Mouse (Mus musculus): ENCODE data around the gene Rxfp2. TPM values are rescaled to one million over a fixed set of nuclear protein-coding genes. Genes with fewer than 3 reads are reported as not detected.
A peak's percentile ranks its signal among the peaks of the same experiment; 100 is the strongest.

The Rxfp2 gene
- polyA plus RNA-seq, 1 experiment from 2014 or later, result 0.43 TPM

DNA sequence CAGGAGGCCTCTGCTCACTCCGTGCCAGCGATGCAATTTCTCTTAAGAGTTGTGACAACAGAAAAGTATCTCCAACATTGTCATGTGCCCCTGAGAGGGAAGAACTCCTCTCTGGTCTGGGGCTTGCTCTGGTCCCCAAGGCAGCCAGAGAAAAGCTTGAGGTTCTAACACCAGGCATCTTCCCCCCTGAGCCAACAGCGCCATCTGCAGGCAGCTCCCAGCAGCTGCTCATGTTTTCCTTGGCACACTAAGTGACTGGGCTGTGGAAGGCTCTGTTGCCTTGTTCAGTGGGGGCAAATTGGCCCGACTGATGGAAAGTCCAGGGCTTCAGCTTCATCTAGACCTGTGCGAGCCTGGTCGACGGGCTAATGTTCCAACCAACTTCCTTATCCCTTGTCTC is 31.5 kb downstream of the Rxfp2 start:
- ATAC-seq, result no peak
- no peaks in the 10 kb centered on the region for H3K27me3 ChIP-seq
- H3K36me3 ChIP-seq, result no peaks in the 10 kb centered on the region
- 65% methylated on average over 7 of the region's 7 CpGs for WGBS
- H3K4me2 ChIP-seq (replicated peaks), result no peak overlapping the region
- no peaks in the 10 kb centered on the region for H3K4me1 ChIP-seq (replicated peaks)
- no peak overlapping the region for H3K27ac ChIP-seq
- no peaks in the 10 kb centered on the region for H3K9me3 ChIP-seq
- no peak overlapping the region for H3K9ac ChIP-seq (replicated peaks)
- no peak overlapping the region for H3K4me3 ChIP-seq (replicated peaks)

DNA sequence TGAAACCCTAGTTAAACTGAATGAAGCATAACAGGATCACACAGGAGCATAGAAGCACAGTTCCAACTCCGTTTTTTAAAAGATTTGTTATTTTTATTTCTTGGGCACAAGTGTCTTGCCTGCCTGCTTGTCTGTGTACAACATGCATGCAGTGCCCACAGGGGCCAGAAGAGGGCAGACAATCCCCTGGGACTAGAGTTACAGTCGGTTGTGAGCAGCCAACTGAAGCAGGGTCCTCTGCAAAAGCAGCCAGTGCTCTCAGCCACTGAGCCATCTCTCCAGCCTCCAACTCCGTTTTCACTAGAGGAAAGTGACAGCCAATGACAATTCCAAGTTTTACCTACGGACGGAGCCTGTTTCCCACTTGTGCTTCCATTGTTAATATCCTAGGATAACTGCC is 33.4 kb downstream of the Rxfp2 start:
- Histone ChIP-seq H3K4me2 (replicated peaks) (no peak overlapping the region), H3K4me1 (replicated peaks) (no peaks in the 10 kb centered on the region), H3K36me3 (no peaks in the 10 kb centered on the region), H3K27ac (no peak overlapping the region), H3K27me3 (no peaks in the 10 kb centered on the region), H3K4me3 (replicated peaks) (no peak overlapping the region), H3K9me3 (no peaks in the 10 kb centered on the region), H3K9ac (replicated peaks) (no peak overlapping the region)
- WGBS, result 61% methylated on average over 5 of the region's 5 CpGs
- ATAC-seq, result no peak

DNA sequence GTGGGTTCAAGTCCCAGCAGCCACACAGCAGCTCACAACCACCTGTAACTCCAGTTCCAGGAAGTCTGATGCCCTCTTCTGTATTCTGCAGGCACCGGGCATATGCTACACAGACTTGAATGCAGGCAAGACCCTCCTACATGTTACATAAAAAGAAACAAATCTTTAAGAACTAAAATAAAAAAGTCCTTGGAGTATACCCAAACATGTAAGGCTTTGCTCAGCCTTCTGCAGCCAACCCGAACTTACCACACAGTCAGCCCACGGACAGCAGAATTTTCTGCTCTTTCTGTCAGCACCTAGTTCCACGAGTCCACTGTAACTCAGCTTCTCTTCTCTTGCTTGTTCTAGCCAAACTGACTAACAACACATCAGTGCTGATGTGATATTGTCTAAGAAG is 34.8 kb downstream of the Rxfp2 start:
- no peak overlapping the region for H3K4me2 ChIP-seq (replicated peaks)
- H3K27ac ChIP-seq, result no peak overlapping the region
- no peaks in the 10 kb centered on the region for H3K27me3 ChIP-seq
- H3K4me3 ChIP-seq (replicated peaks), result no peak overlapping the region
- ATAC-seq, result no peak
- 93% methylated on average over 4 of the region's 4 CpGs for WGBS
- H3K36me3 ChIP-seq, result no peaks in the 10 kb centered on the region
- H3K4me1 ChIP-seq (replicated peaks), result no peaks in the 10 kb centered on the region
- H3K9ac ChIP-seq (replicated peaks), result no peak overlapping the region
- no peaks in the 10 kb centered on the region for H3K9me3 ChIP-seq

DNA sequence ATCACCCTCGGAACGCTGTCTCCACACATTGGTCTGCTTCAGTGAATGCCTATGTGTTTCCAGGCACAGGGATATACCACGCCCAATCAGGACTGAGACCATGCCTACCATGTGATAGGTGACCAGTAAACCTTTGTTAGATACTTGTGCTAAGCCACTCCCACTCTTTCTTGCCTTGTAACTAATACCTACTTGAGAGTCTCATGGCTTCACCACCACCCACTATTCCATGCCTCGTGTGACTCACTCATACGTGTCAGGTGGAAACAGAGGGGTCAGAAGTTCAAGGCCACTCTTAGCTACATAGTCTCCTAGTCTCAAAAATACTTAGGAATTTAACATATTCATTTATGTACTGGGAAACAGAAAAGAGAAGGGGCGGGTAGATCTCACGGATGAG is 35.5 kb downstream of the Rxfp2 start:
- H3K4me1 ChIP-seq (replicated peaks), result no peaks in the 10 kb centered on the region
- WGBS, result 89% methylated on average over 7 of the region's 7 CpGs
- no peak overlapping the region for H3K9ac ChIP-seq (replicated peaks)
- H3K27me3 ChIP-seq, result no peaks in the 10 kb centered on the region
- ATAC-seq, result no peak
- H3K4me3 ChIP-seq (replicated peaks), result no peak overlapping the region
- H3K36me3 ChIP-seq, result no peaks in the 10 kb centered on the region
- H3K27ac ChIP-seq, result no peak overlapping the region
- no peaks in the 10 kb centered on the region for H3K9me3 ChIP-seq
- no peak overlapping the region for H3K4me2 ChIP-seq (replicated peaks)

DNA sequence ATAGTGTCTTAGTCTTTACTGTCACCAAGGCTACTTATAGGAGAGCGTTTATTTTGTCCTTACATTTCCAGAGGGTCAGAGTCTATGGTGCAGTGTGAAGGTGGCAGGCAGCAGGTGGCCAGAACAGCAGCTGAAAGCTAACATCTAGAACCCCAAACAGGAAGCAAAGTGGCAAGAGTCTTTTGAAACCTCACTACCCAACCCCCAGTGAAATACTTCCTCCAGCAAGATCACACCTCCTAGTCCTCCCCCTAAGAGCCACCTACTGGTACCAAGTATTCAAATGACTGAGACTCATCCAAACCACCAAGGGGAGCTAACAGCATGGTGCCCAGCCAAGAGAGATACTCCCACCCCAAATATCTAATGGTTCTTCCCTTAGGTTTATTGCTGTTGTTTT is 36.8 kb downstream of the Rxfp2 start:
- Histone ChIP-seq H3K4me1 (replicated peaks) (no peaks in the 10 kb centered on the region), H3K9ac (replicated peaks) (no peak overlapping the region), H3K27ac (no peak overlapping the region), H3K36me3 (no peaks in the 10 kb centered on the region), H3K4me3 (replicated peaks) (no peak overlapping the region), H3K9me3 (no peaks in the 10 kb centered on the region), H3K4me2 (replicated peaks) (no peak overlapping the region), H3K27me3 (no peaks in the 10 kb centered on the region)
- no peak for ATAC-seq
- WGBS, result 97% methylated on average over 1 of the region's 1 CpGs

DNA sequence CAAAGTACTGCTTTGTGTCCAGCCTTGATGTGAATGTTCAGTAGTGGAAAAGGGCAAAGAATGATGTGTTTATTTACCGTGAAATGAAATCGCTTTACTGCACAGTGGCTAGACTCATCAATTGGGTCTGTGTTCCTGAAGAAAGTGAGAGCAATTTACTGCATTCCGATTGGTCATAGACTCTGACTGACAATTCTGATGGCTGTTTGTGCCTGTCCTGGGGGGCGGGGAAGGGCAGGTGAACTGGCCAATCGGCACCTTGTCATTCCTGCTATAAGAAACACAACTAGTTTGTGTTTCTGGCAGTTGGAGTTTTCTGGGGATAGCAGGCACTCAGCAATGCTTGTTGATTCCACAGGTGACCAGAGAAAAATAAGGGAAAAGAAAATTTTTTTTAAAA is 37.6 kb downstream of the Rxfp2 start:
- H3K4me3 ChIP-seq (replicated peaks), result no peak overlapping the region
- no peaks in the 10 kb centered on the region for H3K36me3 ChIP-seq
- no peaks in the 10 kb centered on the region for H3K9me3 ChIP-seq
- no peak overlapping the region for H3K4me2 ChIP-seq (replicated peaks)
- no peak overlapping the region for H3K27ac ChIP-seq
- no peaks in the 10 kb centered on the region for H3K27me3 ChIP-seq
- no peak overlapping the region for H3K9ac ChIP-seq (replicated peaks)
- 71% methylated on average over 5 of the region's 5 CpGs for WGBS
- no peak for ATAC-seq
- no peaks in the 10 kb centered on the region for H3K4me1 ChIP-seq (replicated peaks)

DNA sequence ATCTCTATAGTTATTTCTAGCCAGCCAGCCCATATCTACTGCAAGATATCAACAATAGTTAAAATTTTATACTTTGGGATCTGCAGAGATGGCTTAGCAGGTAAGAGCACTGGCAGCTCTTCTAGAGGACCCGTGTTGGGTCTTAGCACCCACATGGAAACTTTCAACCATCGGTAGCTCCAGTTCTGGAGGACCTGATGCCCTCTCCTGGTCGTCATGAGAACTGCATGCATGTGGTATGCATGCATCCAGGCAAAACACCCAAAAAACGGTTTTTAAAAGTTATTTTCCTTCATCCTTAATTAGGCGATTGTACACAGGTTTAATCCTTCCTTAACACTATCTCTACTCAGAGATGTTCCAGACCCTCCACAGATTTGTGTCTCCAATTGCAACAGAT is 40.4 kb downstream of the Rxfp2 start:
- Histone ChIP-seq H3K4me3 (replicated peaks) (no peak overlapping the region), H3K4me1 (replicated peaks) (no peaks in the 10 kb centered on the region), H3K27ac (no peak overlapping the region), H3K36me3 (no peaks in the 10 kb centered on the region), H3K4me2 (replicated peaks) (no peak overlapping the region), H3K27me3 (no peaks in the 10 kb centered on the region), H3K9ac (replicated peaks) (no peak overlapping the region), H3K9me3 (no peaks in the 10 kb centered on the region)
- 83% methylated on average over 5 of the region's 5 CpGs for WGBS
- ATAC-seq, result no peak

DNA sequence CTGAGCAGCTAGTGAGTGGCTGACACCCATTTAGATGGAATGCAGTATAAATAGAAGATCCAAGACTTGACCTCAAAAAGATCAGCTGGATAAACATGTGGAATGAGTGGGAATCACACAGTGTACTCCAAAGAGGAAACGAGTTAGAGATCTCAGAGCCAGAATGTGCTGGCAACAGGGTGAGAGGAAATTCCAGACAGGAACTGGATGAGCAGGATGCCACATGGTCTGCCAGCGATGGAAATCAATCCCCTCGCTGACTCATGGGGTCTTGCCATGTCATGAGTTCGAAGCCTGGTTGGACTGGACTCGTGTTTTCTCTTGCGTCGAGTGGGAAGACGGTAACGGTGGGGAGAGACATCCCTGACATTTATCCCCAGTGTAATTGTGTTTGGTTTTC is 41.0 kb downstream of the Rxfp2 start:
- no peak overlapping the region for H3K4me2 ChIP-seq (replicated peaks)
- H3K9me3 ChIP-seq, result no peaks in the 10 kb centered on the region
- H3K9ac ChIP-seq (replicated peaks), result no peak overlapping the region
- no peaks in the 10 kb centered on the region for H3K36me3 ChIP-seq
- ATAC-seq, result no peak
- no peak overlapping the region for H3K4me3 ChIP-seq (replicated peaks)
- peaks cover 3% of the 10 kb centered on the region for H3K4me1 ChIP-seq (replicated peaks)
- no peaks in the 10 kb centered on the region for H3K27me3 ChIP-seq
- H3K27ac ChIP-seq, result no peak overlapping the region
- 96% methylated on average over 9 of the region's 9 CpGs for WGBS

DNA sequence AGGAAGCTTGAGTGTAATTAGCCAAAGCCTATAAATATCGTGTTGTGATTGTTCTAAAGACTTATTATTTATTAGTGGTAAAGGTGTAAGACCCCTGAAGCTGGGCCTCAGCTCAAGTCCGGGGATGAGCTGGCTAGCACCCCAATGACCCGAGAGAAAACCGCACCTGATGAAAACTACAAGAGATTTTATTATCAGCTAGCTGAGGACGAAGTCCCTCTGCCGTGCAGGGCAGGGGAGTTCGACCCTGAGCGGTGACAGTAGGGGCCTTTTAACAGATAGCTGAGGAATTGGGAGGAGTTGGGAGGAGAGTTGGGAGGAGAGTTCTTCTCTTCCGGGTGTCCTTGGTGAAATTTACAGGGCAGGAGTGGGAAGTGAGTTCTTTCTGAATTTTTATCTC is 42.6 kb downstream of the Rxfp2 start:
- no peak overlapping the region for H3K27ac ChIP-seq
- H3K36me3 ChIP-seq, result no peaks in the 10 kb centered on the region
- WGBS, result 90% methylated on average over 9 of the region's 9 CpGs
- H3K4me1 ChIP-seq (replicated peaks), result peaks cover 7% of the 10 kb centered on the region
- H3K27me3 ChIP-seq, result no peaks in the 10 kb centered on the region
- no peak overlapping the region for H3K4me3 ChIP-seq (replicated peaks)
- no peak for ATAC-seq
- no peak overlapping the region for H3K4me2 ChIP-seq (replicated peaks)
- H3K9ac ChIP-seq (replicated peaks), result no peak overlapping the region
- H3K9me3 ChIP-seq, result no peaks in the 10 kb centered on the region

DNA sequence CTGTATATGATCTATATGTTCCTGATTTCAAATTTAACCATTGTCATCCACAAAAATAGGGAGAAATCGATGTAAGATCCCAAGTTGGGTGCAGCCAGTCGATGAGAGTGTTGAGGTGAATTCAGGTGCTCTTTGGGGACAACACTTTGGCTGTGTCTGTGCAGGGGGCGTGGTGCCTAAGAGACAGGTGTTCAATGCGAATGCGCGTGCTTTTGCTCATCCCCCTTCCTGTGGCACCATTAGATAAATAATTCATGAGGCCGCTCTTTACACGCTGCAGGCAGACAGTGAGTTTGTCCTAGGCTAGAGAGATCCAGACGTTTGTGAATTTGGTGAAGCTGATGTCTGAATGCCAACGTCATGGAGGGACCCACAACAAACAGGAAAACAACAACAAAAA is 45.8 kb downstream of the Rxfp2 start:
- no peaks in the 10 kb centered on the region for H3K27me3 ChIP-seq
- ATAC-seq, result no peak
- 53% methylated on average over 10 of the region's 10 CpGs for WGBS

DNA sequence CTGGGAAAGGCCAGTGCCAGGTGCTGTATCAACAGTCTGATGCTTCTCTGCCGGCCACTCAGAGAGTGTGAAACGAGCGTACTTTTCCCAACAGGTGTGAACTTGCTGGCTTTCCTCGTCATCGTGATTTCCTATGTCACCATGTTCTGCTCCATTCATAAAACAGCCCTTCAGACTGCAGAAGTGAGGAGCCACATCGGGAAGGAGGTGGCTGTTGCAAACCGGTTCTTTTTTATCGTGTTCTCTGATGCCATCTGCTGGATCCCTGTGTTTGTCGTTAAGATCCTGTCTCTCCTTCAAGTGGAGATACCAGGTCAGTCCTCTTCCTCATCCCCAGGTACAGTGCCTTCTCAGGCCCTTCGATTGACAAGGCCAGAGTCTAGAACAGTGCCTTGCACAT is 51.6 kb downstream of the Rxfp2 start:
- H3K4me2 ChIP-seq (replicated peaks), result peak overlapping the region; percentile 26; the same call in 1 of the 2 replicates
- no peak overlapping the region for H3K4me3 ChIP-seq (replicated peaks)
- H3K4me1 ChIP-seq (replicated peaks), result no peaks in the 10 kb centered on the region
- no peak overlapping the region for H3K27ac ChIP-seq
- H3K9me3 ChIP-seq, result no peaks in the 10 kb centered on the region
- WGBS, result 21% methylated on average over 10 of the region's 10 CpGs
- no peaks in the 10 kb centered on the region for H3K27me3 ChIP-seq
- no peak overlapping the region for H3K9ac ChIP-seq (replicated peaks)
- no peaks in the 10 kb centered on the region for H3K36me3 ChIP-seq
- ATAC-seq, result no peak

More for the DNA sequence above, 45.8 kb downstream of the Rxfp2 start:
- H3K4me1 ChIP-seq (replicated peaks), result peaks cover 7% of the 10 kb centered on the region
- no peak overlapping the region for H3K27ac ChIP-seq
- no peak overlapping the region for H3K4me3 ChIP-seq (replicated peaks)
- H3K9me3 ChIP-seq, result no peaks in the 10 kb centered on the region
- H3K4me2 ChIP-seq (replicated peaks), result no peak overlapping the region
- H3K36me3 ChIP-seq, result no peaks in the 10 kb centered on the region
- no peak overlapping the region for H3K9ac ChIP-seq (replicated peaks)

DNA sequence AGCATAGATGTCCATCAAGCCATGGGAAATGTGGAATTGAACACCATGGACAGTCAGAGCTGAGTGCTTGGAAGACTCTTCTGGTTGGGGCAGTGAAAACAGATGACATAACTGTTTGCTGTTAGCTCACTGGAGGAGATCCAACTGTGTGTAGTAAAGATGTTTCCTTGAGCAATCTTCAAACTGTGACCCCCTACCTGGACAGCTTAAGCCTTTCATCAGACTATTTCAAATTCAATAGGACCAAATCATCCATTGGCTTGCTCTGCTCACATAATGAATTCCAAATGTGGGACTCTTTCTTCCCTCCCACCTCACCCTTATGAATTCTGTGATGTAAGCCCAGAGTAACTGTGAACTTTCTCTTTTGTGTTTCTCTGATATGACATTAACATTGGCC is 53.3 kb downstream of the Rxfp2 start:
- Histone ChIP-seq H3K9me3 (no peaks in the 10 kb centered on the region), H3K4me1 (replicated peaks) (no peaks in the 10 kb centered on the region), H3K36me3 (no peaks in the 10 kb centered on the region), H3K27ac (no peak overlapping the region), H3K4me3 (replicated peaks) (no peak overlapping the region), H3K9ac (replicated peaks) (no peak overlapping the region), H3K27me3 (no peaks in the 10 kb centered on the region), H3K4me2 (replicated peaks) (no peak overlapping the region)
- no peak for ATAC-seq

DNA sequence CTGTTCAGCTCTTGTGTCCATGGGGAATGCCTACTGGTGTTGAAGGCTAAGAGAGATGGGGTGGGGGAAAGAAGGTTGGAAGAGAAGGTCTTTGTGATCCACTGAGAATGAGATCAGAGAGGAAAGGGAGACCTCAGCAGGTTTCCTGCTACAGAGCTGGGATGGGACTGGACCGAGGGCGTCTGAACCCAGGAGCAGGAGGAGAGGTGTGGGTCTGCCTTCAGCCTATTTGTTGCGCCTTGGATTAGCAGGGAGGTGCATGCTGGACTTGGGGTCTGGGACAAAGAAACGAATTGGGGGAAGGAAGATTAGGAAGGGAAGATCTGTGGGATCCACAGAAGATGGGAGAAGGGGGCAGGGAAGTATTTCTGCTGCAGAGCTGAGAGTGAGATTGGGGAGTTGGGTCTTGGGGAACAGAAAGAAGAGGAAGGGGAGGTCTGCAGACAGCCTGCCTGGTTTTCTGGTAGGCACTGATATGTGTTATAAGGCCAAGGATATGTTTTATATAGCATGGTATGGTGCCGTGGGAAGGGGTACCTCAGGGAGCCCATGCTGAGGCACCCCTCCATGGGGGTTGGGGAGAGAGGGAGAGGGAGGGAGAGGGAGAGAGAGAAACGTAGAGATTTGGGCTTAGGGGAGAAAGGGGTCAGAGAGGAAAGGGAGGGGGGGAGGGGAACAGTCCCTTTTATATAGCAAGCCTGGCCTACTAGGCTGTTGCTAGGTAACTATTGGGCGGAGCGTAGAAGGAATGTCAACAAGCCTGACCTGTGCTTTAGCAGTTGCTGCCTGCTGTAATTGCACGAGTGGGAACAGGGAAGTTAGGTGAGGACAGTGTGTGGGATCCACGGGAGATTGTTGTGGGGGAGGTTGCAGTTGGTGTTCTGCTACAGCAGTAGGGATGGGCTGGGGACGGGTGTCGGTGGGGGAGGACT is 61.7 kb downstream of the Rxfp2 start:
- H3K9ac ChIP-seq (replicated peaks), result no peak overlapping the region
- peaks cover 12% of the 10 kb centered on the region for H3K4me1 ChIP-seq (replicated peaks)
- no peaks in the 10 kb centered on the region for H3K27me3 ChIP-seq
- H3K27ac ChIP-seq, result no peak overlapping the region
- H3K4me2 ChIP-seq (replicated peaks), result peak overlapping the region; percentile 39
- WGBS, result 10% methylated on average over 12 of the region's 12 CpGs
- H3K36me3 ChIP-seq, result no peaks in the 10 kb centered on the region
- peak; percentile 96 for ATAC-seq
- H3K4me3 ChIP-seq (replicated peaks), result no peak overlapping the region
- no peaks in the 10 kb centered on the region for H3K9me3 ChIP-seq
